Mouse (Mus musculus): ENCODE measurements around the gene Copb1. TPM values are rescaled to one million over a fixed set of nuclear protein-coding genes. Genes with fewer than 3 reads are reported as not detected.

Gene Copb1
- 123 and 126 TPM in 2 replicates for polyA plus RNA-seq (2015; fragmentation: Nextera tagmentation; extraction: Ambion mirVana)

DNA sequence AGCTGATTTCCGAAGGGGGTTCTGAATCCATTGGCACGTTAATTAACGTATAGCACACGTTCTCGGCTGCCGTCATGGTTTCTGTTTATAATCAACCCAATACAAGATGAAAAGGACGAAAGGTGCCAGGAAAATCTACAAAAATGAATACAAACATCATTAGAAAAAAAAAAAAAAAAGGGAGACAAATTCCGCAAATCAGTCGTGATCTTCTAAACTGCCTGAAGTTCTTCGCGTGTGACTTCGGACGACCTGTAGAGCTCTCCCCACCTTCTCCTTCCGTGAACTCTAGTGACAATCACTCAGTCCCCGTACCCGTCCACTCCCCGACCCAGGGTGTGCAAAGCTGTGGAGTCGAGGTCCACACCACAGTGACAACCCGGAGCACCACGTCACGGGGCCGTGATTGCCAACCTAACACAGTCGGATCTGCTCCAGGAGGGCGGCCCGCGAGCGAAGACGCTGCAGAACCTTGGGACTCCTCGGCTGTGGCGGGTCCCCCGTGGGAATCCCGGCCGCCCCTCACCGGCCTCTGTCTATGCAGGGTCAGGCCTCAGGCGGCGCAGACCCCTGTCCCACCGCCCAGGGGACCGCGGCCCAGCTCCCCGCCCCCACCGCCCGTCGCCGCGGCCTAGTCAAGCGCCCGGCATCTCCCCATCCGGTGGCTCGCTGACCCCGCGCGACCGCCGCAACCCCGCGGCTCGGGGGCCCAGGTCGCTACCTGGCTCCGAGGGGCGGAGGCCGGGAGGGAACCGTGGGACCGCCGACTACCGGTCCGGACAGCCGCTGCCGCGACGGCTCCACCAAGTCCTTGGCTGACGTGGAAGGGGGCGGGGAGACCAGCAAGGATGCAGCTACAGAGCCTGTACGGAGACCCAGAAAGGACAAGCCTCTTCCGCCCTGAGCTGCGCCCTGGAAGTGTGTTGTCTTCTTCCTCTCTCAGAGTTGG lies at the start of gene Copb1:
TSS of gene Copb1 (minus strand) at position 827 of the 949 bp plus-strand sequence.
- H3K27me3 ChIP-seq (ENCODE audit: control insufficient read depth, insufficient read depth, low read depth, low read length), result no peaks in the 10 kb centered on the region
- H3K9ac ChIP-seq (ENCODE audit: low read length), result peak within 1 kb of the TSS; percentile 97
- H3K4me2 ChIP-seq (ENCODE audit: low read depth, low read length), result peak within 1 kb of the TSS; percentile 54
- H3K27ac ChIP-seq (ENCODE audit: low read length), result peak within 1 kb of the TSS; percentile 66
- H3K4me3 ChIP-seq (ENCODE audit: low read length), result peak within 1 kb of the TSS; percentile 98
- ATAC-seq (ENCODE audit: low read depth), result peak; percentile 99
- H3K9me3 ChIP-seq (ENCODE audit: control insufficient read depth, low read length), result no peaks in the 10 kb centered on the region
- peaks cover 23% of the 10 kb centered on the region for H3K36me3 ChIP-seq (ENCODE audit: control insufficient read depth, insufficient read depth, low read length)
- under 1% methylated on average over 72 of the region's 75 CpGs for WGBS
- peaks cover 4% of the 10 kb centered on the region for H3K4me1 ChIP-seq (replicated peaks; ENCODE audit: control insufficient read depth, insufficient read depth, low read length)

DNA sequence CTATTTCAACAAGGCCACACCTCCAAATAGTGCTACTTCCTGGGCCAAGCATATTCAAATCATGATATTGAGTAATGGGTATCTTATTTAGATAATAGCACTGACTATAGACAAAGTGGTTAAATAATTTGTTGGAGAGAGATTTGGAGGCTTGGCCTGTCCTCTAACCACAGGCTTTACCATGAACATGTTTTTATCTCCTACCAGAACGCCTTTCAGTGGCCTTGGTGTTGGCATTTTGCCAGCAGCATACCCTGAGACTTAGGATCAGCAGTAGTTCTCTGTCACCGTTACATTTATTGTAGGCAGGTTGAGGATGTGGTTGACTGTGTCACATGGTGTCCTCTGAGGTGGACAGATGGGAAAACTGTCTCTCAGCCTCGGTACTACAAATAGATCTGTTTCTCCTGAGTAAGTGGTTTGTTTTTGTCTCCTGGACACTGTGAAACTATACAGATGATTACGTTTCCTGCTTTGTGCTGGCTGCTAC lies 46.8 kb upstream of the Copb1 start:
- Histone ChIP-seq H3K4me2 (ENCODE audit: low read depth, low read length) (no peak overlapping the region), H3K27me3 (ENCODE audit: control insufficient read depth, insufficient read depth, low read depth, low read length) (no peaks in the 10 kb centered on the region), H3K27ac (ENCODE audit: low read length) (no peak overlapping the region), H3K9ac (ENCODE audit: low read length) (no peak overlapping the region), H3K9me3 (ENCODE audit: control insufficient read depth, low read length) (no peaks in the 10 kb centered on the region), H3K4me1 (replicated peaks; ENCODE audit: control insufficient read depth, insufficient read depth, low read length) (no peaks in the 10 kb centered on the region), H3K36me3 (ENCODE audit: control insufficient read depth, insufficient read depth, low read length) (no peaks in the 10 kb centered on the region), H3K4me3 (ENCODE audit: low read length) (no peak overlapping the region)
- WGBS, result 36% methylated on average over 4 of the region's 4 CpGs
- ATAC-seq (ENCODE audit: low read depth), result no peak

DNA sequence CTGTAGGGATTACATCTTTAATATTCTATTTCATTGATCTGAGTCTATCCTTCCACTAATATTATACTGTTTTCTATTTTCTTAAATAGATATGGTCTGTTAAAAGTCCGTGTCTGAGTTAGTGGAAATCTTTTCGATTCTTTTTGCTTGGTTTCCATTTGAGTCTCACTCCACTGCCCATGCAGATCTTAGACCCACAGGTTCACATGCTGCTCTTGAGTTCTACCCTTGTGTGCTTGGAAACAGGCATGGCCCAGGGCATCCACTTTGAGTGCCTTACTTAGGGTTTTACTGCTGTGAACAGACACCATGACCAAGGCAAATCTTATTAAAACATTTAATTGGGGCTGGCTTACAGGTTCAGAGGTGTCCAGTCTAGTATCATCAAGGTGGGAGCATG lies 46.3 kb upstream of the Copb1 start:
- Histone ChIP-seq H3K9ac (ENCODE audit: low read length) (no peak overlapping the region), H3K4me3 (ENCODE audit: low read length) (no peak overlapping the region), H3K27me3 (ENCODE audit: control insufficient read depth, insufficient read depth, low read depth, low read length) (no peaks in the 10 kb centered on the region), H3K4me2 (ENCODE audit: low read depth, low read length) (no peak overlapping the region), H3K4me1 (replicated peaks; ENCODE audit: control insufficient read depth, insufficient read depth, low read length) (no peaks in the 10 kb centered on the region), H3K36me3 (ENCODE audit: control insufficient read depth, insufficient read depth, low read length) (no peaks in the 10 kb centered on the region), H3K27ac (ENCODE audit: low read length) (no peak overlapping the region), H3K9me3 (ENCODE audit: control insufficient read depth, low read length) (no peaks in the 10 kb centered on the region)
- ATAC-seq (ENCODE audit: low read depth), result no peak
- WGBS, result 92% methylated on average over 2 of the region's 2 CpGs

DNA sequence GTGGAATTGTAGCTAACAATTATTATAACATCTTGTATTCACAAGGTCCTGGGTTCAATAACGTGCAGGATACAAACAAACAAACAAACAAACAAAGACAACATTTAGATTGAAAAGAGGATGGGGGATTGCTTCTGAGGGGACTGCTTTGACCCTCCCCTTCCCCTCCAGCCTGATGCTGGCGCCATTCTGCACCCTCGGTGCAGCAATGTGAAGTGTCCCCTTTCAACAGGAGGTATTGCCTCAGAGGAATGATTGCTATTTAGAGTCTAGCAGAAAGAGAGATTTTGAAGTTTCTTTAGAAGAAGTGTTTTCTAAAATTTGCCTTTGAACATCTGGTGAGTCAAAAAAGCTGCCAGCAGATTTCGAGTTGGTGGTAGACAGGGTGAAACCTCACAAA lies 44.7 kb upstream of the Copb1 start:
- 38% methylated on average over 4 of the region's 4 CpGs for WGBS
- no peaks in the 10 kb centered on the region for H3K9me3 ChIP-seq (ENCODE audit: control insufficient read depth, low read length)
- H3K36me3 ChIP-seq (ENCODE audit: control insufficient read depth, insufficient read depth, low read length), result no peaks in the 10 kb centered on the region
- no peaks in the 10 kb centered on the region for H3K4me1 ChIP-seq (replicated peaks; ENCODE audit: control insufficient read depth, insufficient read depth, low read length)
- no peak overlapping the region for H3K9ac ChIP-seq (ENCODE audit: low read length)
- no peak for ATAC-seq (ENCODE audit: low read depth)
- H3K4me2 ChIP-seq (ENCODE audit: low read depth, low read length), result no peak overlapping the region
- H3K27ac ChIP-seq (ENCODE audit: low read length), result no peak overlapping the region
- H3K27me3 ChIP-seq (ENCODE audit: control insufficient read depth, insufficient read depth, low read depth, low read length), result no peaks in the 10 kb centered on the region
- H3K4me3 ChIP-seq (ENCODE audit: low read length), result no peak overlapping the region

DNA sequence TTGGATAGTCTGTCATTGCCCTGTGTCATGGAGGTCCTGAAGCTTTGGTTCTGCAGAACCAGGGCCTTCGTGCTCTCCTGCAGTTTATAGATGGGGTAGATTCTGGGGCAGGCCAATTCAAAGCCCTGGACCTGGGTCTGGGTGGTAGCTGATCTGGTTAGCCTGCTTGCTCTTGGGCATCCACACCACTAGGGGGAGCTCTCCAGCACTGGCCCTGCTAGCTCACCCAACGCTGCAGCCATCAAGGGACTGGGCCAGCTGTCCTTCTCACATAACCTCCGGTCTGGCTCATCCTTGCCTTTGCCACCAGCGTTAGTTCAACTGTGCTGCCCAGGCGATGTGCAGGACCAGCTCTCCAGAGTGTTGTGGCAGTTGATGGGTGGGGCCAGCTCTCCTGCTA lies 40.2 kb upstream of the Copb1 start:
- no peak overlapping the region for H3K9ac ChIP-seq (ENCODE audit: low read length)
- H3K4me1 ChIP-seq (replicated peaks; ENCODE audit: control insufficient read depth, insufficient read depth, low read length), result peaks cover 9% of the 10 kb centered on the region
- 81% methylated on average over 5 of the region's 5 CpGs for WGBS
- no peak overlapping the region for H3K4me2 ChIP-seq (ENCODE audit: low read depth, low read length)
- H3K4me3 ChIP-seq (ENCODE audit: low read length), result no peak overlapping the region
- no peak for ATAC-seq (ENCODE audit: low read depth)
- H3K27ac ChIP-seq (ENCODE audit: low read length), result no peak overlapping the region
- H3K27me3 ChIP-seq (ENCODE audit: control insufficient read depth, insufficient read depth, low read depth, low read length), result no peaks in the 10 kb centered on the region
- H3K36me3 ChIP-seq (ENCODE audit: control insufficient read depth, insufficient read depth, low read length), result no peaks in the 10 kb centered on the region
- no peaks in the 10 kb centered on the region for H3K9me3 ChIP-seq (ENCODE audit: control insufficient read depth, low read length)

DNA sequence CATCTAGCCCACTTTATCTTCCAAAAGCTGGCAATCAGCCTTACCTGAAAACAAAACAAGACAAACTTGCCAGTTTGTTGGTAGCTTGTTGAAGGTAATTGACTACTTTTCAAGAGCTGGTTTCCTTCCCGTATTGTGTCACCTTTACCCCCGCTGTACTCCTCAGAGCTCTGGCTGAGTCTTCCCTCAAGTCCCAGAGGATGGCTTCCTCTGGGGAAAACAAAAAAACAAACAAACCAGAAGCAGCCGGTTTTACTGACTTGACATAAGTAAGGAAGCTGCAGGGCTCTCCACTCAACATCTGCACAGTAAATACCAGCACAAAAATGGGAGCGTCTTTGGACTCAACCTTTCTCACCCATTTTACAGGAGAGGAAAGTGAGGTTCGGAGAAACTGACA lies 39.4 kb upstream of the Copb1 start:
- ATAC-seq (ENCODE audit: low read depth), result no peak
- no peaks in the 10 kb centered on the region for H3K27me3 ChIP-seq (ENCODE audit: control insufficient read depth, insufficient read depth, low read depth, low read length)
- H3K4me3 ChIP-seq (ENCODE audit: low read length), result no peak overlapping the region
- H3K9ac ChIP-seq (ENCODE audit: low read length), result no peak overlapping the region
- 65% methylated on average over 5 of the region's 5 CpGs for WGBS
- H3K4me1 ChIP-seq (replicated peaks; ENCODE audit: control insufficient read depth, insufficient read depth, low read length), result peaks cover 9% of the 10 kb centered on the region
- H3K4me2 ChIP-seq (ENCODE audit: low read depth, low read length), result no peak overlapping the region
- H3K36me3 ChIP-seq (ENCODE audit: control insufficient read depth, insufficient read depth, low read length), result no peaks in the 10 kb centered on the region
- no peak overlapping the region for H3K27ac ChIP-seq (ENCODE audit: low read length)
- no peaks in the 10 kb centered on the region for H3K9me3 ChIP-seq (ENCODE audit: control insufficient read depth, low read length)

DNA sequence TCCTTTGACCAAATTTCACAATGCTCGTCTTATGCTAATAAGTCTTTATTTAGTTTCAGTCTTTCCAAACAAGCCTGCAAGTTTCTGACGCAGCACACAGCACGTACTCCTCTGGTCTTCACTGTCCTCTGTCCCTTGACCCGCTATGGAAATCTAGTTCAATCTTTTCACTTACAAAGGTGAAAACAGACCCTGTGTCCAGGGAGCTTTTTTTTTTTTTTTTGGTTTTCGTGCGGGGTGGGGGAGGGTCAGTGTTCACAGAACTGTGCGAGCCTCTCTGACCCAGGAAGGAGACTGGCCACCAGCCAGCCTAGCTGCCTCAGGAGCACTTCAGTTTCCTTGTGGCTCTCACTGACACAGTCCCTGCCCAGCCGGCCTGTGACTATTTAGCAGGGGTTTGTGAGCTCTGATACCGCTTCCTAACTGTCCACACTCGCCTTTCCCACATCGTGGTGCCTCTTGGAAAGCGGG lies 38.0 kb upstream of the Copb1 start:
- no peaks in the 10 kb centered on the region for H3K9me3 ChIP-seq (ENCODE audit: control insufficient read depth, low read length)
- 5% methylated on average over 12 of the region's 12 CpGs for WGBS
- peak; percentile 93 for ATAC-seq (ENCODE audit: low read depth)
- H3K9ac ChIP-seq (ENCODE audit: low read length), result peak overlapping the region; percentile 52
- peak overlapping the region; percentile 62 for H3K27ac ChIP-seq (ENCODE audit: low read length)
- peaks cover 9% of the 10 kb centered on the region for H3K4me1 ChIP-seq (replicated peaks; ENCODE audit: control insufficient read depth, insufficient read depth, low read length)
- H3K4me3 ChIP-seq (ENCODE audit: low read length), result peak overlapping the region; percentile 42
- H3K27me3 ChIP-seq (ENCODE audit: control insufficient read depth, insufficient read depth, low read depth, low read length), result no peaks in the 10 kb centered on the region
- H3K4me2 ChIP-seq (ENCODE audit: low read depth, low read length), result peak overlapping the region; percentile 53
- H3K36me3 ChIP-seq (ENCODE audit: control insufficient read depth, insufficient read depth, low read length), result no peaks in the 10 kb centered on the region

DNA sequence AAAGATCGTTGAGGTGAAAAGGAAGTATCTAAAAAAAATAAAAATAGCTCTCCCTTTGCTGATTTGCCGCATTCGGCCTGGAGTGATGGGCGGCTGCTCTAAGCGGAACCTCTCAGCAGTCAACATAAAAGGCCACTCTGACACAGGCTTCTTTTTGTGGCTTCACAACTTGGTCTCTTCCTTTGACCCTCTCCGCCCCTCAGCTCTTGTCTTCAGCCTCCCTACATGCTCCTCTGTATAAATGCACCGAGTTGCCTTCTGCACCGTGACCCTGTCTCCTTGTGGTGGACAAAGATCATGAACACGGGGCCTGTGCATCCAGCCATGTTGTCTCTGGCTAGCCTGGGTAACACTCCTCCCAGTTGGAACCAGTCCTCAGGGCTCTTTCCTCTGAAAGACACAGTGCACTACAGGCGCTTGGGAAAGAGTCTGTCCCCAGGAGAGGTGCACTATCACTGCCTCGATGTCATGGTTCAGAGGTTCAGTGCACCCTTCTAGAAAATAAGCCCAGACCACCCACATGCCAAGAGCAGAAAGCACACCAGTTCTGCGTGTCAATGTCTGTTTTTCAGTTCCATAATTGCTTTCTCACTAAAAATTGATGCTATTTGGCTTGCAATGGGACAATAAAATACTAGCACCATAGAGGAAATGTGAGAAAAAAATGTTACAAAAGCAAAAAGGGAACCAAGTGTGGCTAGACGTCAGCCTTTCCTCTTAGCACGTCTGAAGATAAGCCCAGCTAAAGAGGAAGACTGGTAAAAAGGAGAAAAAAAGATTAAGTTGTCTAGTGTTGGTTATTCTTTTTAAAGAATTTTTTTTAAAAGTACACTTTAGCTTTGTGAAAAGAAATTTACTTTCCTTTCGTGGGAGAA lies 37.2 kb upstream of the Copb1 start:
- Histone ChIP-seq H3K27ac (ENCODE audit: low read length) (peak overlapping the region; percentile 58), H3K36me3 (ENCODE audit: control insufficient read depth, insufficient read depth, low read length) (no peaks in the 10 kb centered on the region), H3K9ac (ENCODE audit: low read length) (no peak overlapping the region), H3K4me1 (replicated peaks; ENCODE audit: control insufficient read depth, insufficient read depth, low read length) (peaks cover 9% of the 10 kb centered on the region), H3K4me3 (ENCODE audit: low read length) (no peak overlapping the region; the same call in 1 of the 2 replicates), H3K27me3 (ENCODE audit: control insufficient read depth, insufficient read depth, low read depth, low read length) (no peaks in the 10 kb centered on the region), H3K4me2 (ENCODE audit: low read depth, low read length) (peak overlapping the region; percentile 53; the same call in 1 of the 2 replicates), H3K9me3 (ENCODE audit: control insufficient read depth, low read length) (no peaks in the 10 kb centered on the region)
- 50% methylated on average over 15 of the region's 15 CpGs for WGBS
- no peak for ATAC-seq (ENCODE audit: low read depth)

DNA sequence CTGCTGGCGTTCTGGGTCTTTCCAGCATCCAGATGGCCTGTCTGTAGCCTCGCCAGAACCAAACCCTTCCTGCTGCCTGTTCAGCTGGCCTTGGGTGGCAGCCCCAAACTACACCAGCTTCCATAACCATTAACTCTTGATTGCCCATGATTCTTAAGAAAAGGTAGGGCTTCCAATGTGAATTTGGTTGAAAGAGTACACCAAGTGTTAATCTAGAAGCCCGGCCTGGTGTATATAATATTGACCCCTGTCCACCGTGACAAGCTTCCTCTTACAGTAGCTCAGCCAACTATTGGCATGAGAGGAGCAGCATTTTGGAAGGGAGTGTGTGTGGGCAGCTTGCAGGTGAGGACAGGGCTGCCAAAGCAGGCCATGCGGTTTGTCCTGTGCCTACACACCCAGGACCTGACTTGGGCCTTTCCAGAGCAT lies 35.6 kb upstream of the Copb1 start:
- Histone ChIP-seq H3K27ac (ENCODE audit: low read length) (no peak overlapping the region), H3K4me2 (ENCODE audit: low read depth, low read length) (no peak overlapping the region), H3K4me3 (ENCODE audit: low read length) (no peak overlapping the region), H3K9ac (ENCODE audit: low read length) (no peak overlapping the region), H3K9me3 (ENCODE audit: control insufficient read depth, low read length) (no peaks in the 10 kb centered on the region), H3K36me3 (ENCODE audit: control insufficient read depth, insufficient read depth, low read length) (no peaks in the 10 kb centered on the region), H3K4me1 (replicated peaks; ENCODE audit: control insufficient read depth, insufficient read depth, low read length) (peaks cover 9% of the 10 kb centered on the region), H3K27me3 (ENCODE audit: control insufficient read depth, insufficient read depth, low read depth, low read length) (no peaks in the 10 kb centered on the region)
- ATAC-seq (ENCODE audit: low read depth), result no peak
- 56% methylated on average over 5 of the region's 5 CpGs for WGBS

Data from lung, embryonic 16.5 days (tissue).